Mouse (Mus musculus): Measurements from ENCODE around the gene 1700022I11Rik.

- no peak for TF ChIP-seq POLR2A (IDR thresholded peaks at IDR 0.05; ENCODE audit: control insufficient read depth, low read depth, low read length)
- no peak for TF ChIP-seq CTCF (IDR thresholded peaks at IDR 0.05; ENCODE audit: control insufficient read depth, insufficient read depth, insufficient replicate concordance, low read depth, low read length)
These were observed 26.1 kb upstream of the 1700022I11Rik start for GRCm38 (mm10) chr4:42943341-42943740.

Data from testis, adult 2 months (tissue).